Mouse (Mus musculus): Measurements from ENCODE around the gene Tpd52l1. TPM values are rescaled to one million over a fixed set of nuclear protein-coding genes. Genes with fewer than 3 reads are reported as not detected.

The Tpd52l1 gene
- polyA plus RNA-seq, 1 experiment from 2014 or later: 33.7 TPM

GRCm38 (mm10) chr10:31295705-31296104, 150.1 kb downstream of the Tpd52l1 start:
- ATAC-seq (ENCODE audit: low FRiP score) (peak; percentile 48), DNase-seq (ENCODE audit: low spot score, missing footprints) (peak; percentile 85)
- Histone ChIP-seq H3K4me3 (ENCODE audit: low read depth, low read length) (no peak overlapping the region), H3K9me3 (ENCODE audit: control insufficient read depth, low read length) (no peaks in the 10 kb centered on the region), H3K4me1 (ENCODE audit: control insufficient read depth, insufficient read depth, low read length) (peaks cover 16% of the 10 kb centered on the region), H3K36me3 (ENCODE audit: control insufficient read depth, insufficient read depth, low read length) (no peaks in the 10 kb centered on the region), H3K27me3 (ENCODE audit: control insufficient read depth, insufficient read depth, low read length) (no peaks in the 10 kb centered on the region), H3K4me2 (no peak overlapping the region), H3K27ac (ENCODE audit: low read depth, low read length) (no peak overlapping the region), H3K9ac (ENCODE audit: low read length) (no peak overlapping the region)
- 28% methylated on average over 5 of the region's 5 CpGs for WGBS

- H3K36me3 ChIP-seq (ENCODE audit: control insufficient read depth, insufficient read depth, low read length): no peaks in the 10 kb centered on the region
- H3K4me1 ChIP-seq (ENCODE audit: control insufficient read depth, insufficient read depth, low read length): no peaks in the 10 kb centered on the region
- no peaks in the 10 kb centered on the region for H3K9me3 ChIP-seq (ENCODE audit: control insufficient read depth, low read length)
- no peaks in the 10 kb centered on the region for H3K27me3 ChIP-seq (ENCODE audit: control insufficient read depth, insufficient read depth, low read length)
- WGBS: 89% methylated on average over 4 of the region's 4 CpGs
- ATAC-seq (ENCODE audit: low FRiP score) (no peak), DNase-seq (ENCODE audit: low spot score, missing footprints) (no peak)
- no peak overlapping the region for H3K9ac ChIP-seq (ENCODE audit: low read length)
- H3K27ac ChIP-seq (ENCODE audit: low read depth, low read length): no peak overlapping the region
- H3K4me3 ChIP-seq (ENCODE audit: low read depth, low read length): no peak overlapping the region
- H3K4me2 ChIP-seq: no peak overlapping the region
These were observed 156.9 kb downstream of the Tpd52l1 start for GRCm38 (mm10) chr10:31288697-31289390.

GRCm38 (mm10) chr10:31287787-31288186, 158.0 kb downstream of the Tpd52l1 start:
- H3K9me3 ChIP-seq (ENCODE audit: control insufficient read depth, low read length): no peaks in the 10 kb centered on the region
- H3K36me3 ChIP-seq (ENCODE audit: control insufficient read depth, insufficient read depth, low read length): no peaks in the 10 kb centered on the region
- no peak overlapping the region for H3K4me3 ChIP-seq (ENCODE audit: low read depth, low read length)
- no peak overlapping the region for H3K27ac ChIP-seq (ENCODE audit: low read depth, low read length)
- DNase-seq (ENCODE audit: low spot score, missing footprints) (no peak), ATAC-seq (ENCODE audit: low FRiP score) (no peak)
- H3K4me1 ChIP-seq (ENCODE audit: control insufficient read depth, insufficient read depth, low read length): no peaks in the 10 kb centered on the region
- H3K27me3 ChIP-seq (ENCODE audit: control insufficient read depth, insufficient read depth, low read length): no peaks in the 10 kb centered on the region
- H3K4me2 ChIP-seq: no peak overlapping the region
- no peak overlapping the region for H3K9ac ChIP-seq (ENCODE audit: low read length)

Other genes starting within 250 kb of the Tpd52l1 start
- gene Hddc2, start 132.6 kb downstream of the Tpd52l1 start, polyA plus RNA-seq (2014; fragmentation: Nextera tagmentation; extraction: Ambion mirVana): 63.1 and 71.8 TPM in 2 replicates
- gene Rnf217, start 163.2 kb upstream of the Tpd52l1 start, polyA plus RNA-seq (2014; fragmentation: Nextera tagmentation; extraction: Ambion mirVana): 1.4 TPM in 2 replicates

All from midbrain, embryonic 11.5 days (tissue).